Mouse (Mus musculus): ENCODE measurements around the gene Runx1.

- TF ChIP-seq ZC3H11A (IDR thresholded peaks at IDR 0.05; ENCODE audit: borderline replicate concordance, low read depth, low read length) (no peak), CHD2 (IDR thresholded peaks at IDR 0.05; ENCODE audit: low read depth, low read length) (no peak), HCFC1 (IDR thresholded peaks at IDR 0.05; ENCODE audit: borderline replicate concordance, insufficient read depth, low read length) (no peak)
Measured at GRCm38 (mm10) chr16:92852276-92852675, 26.3 kb upstream of the Runx1 start.

Data from ES-E14 (cell line).